Mouse (Mus musculus) thymus, postnatal 25 days (tissue): ENCODE results near the gene Cacnb2.

Experiments used
- DNase-seq: peaks from one replicate; pipeline ENCODE4 v3.0.0; 2022

Cacnb2 gene

GRCm38 (mm10) chr2:14602788-14603187, at the start of gene Cacnb2:
Gene Cacnb2, plus strand, starts transcription at chr2:14603088.
- DNase-seq, result no peak

- DNase-seq, result no peak
Observed at GRCm38 (mm10) chr2:14568020-14568419, 34.9 kb upstream of the Cacnb2 start.

GRCm38 (mm10) chr2:14571300-14571699, 31.6 kb upstream of the Cacnb2 start:
- no peak for DNase-seq

- DNase-seq, result no peak
Observed at GRCm38 (mm10) chr2:14589541-14589940, 13.3 kb upstream of the Cacnb2 start.

- no peak for DNase-seq
Observed at GRCm38 (mm10) chr2:14597909-14598563, 4.9 kb upstream of the Cacnb2 start.

- DNase-seq, result peak; percentile 47
Observed at GRCm38 (mm10) chr2:14603784-14604781, 1.2 kb downstream of the Cacnb2 start.

- peak; percentile 11 for DNase-seq
Observed at GRCm38 (mm10) chr2:14604791-14605190, 1.9 kb downstream of the Cacnb2 start.

GRCm38 (mm10) chr2:14605207-14605606, 2.3 kb downstream of the Cacnb2 start:
- DNase-seq, result no peak

- no peak for DNase-seq
Observed at GRCm38 (mm10) chr2:14608606-14609005, 5.7 kb downstream of the Cacnb2 start.

- DNase-seq, result no peak
Observed at GRCm38 (mm10) chr2:14612705-14613104, 9.8 kb downstream of the Cacnb2 start.

- no peak for DNase-seq
Observed at GRCm38 (mm10) chr2:14616361-14616760, 13.5 kb downstream of the Cacnb2 start.

GRCm38 (mm10) chr2:14620120-14620853, 17.4 kb downstream of the Cacnb2 start:
- DNase-seq, result no peak

- no peak for DNase-seq
Observed at GRCm38 (mm10) chr2:14620891-14621290, 18.0 kb downstream of the Cacnb2 start.

GRCm38 (mm10) chr2:14623820-14624219, 20.9 kb downstream of the Cacnb2 start:
- no peak for DNase-seq

- DNase-seq, result no peak
Observed at GRCm38 (mm10) chr2:14629814-14630492, 27.1 kb downstream of the Cacnb2 start.

- DNase-seq, result peak; percentile 30
Observed at GRCm38 (mm10) chr2:14631590-14631989, 28.7 kb downstream of the Cacnb2 start.

- no peak for DNase-seq
Observed at GRCm38 (mm10) chr2:14633202-14633601, 30.3 kb downstream of the Cacnb2 start.

- no peak for DNase-seq
Observed at GRCm38 (mm10) chr2:14639266-14639665, 36.4 kb downstream of the Cacnb2 start.

GRCm38 (mm10) chr2:14639877-14640276, 37.0 kb downstream of the Cacnb2 start:
- DNase-seq, result no peak

- DNase-seq, result no peak
Observed at GRCm38 (mm10) chr2:14641040-14641439, 38.2 kb downstream of the Cacnb2 start.

GRCm38 (mm10) chr2:14651268-14651667, 48.4 kb downstream of the Cacnb2 start:
- no peak for DNase-seq

- DNase-seq, result no peak
Observed at GRCm38 (mm10) chr2:14656673-14657072, 53.8 kb downstream of the Cacnb2 start.
